Mouse (Mus musculus) erythroblast, embryonic 14.5 days (primary cell): ENCODE data around the gene Cbs.

Source experiments
- GATA1 ChIP-seq: IDR thresholded peaks from 2 replicates; pipeline ENCODE4 v1.6.1; 2012; ENCODE audit warnings: low read length, inconsistent platforms, mixed read lengths
- TAL1 ChIP-seq: IDR thresholded peaks from 3 replicates; pipeline ENCODE4 v1.6.1; 2012; ENCODE audit warnings: low read length, inconsistent platforms, mixed read lengths

DNA sequence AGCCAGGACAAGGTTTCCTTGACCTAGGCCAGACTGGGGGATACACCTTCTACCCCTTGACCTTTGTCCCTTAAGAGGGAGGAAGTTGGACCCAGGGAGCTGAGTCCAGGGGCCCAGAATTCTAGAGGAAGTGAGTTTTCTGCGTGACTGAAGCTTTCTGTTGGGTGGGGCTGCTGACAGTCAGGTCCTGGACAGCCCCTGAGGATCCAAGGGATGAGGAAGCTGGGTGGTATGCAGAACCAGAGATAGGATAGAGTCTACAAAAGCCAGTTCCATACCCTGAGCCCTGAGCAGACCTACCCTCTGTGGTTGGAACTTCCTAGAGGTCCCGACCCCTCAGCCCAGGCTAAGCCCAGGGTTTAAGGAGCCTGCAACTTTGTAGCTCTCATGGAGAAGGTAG, 43.4 kb upstream of the Cbs start:
- no peak for TF ChIP-seq TAL1
- no peak for TF ChIP-seq GATA1
